Comparison of ENCODE assay signal across 15 mouse cellular contexts in genomic region chr10:19459053-19459452, GRCm38 (mm10).
A peak's percentile ranks its signal among the peaks of the same experiment; 100 is the strongest.
DNase-seq lines count a peak whose midpoint lies in the region; ATAC-seq and TF ChIP-seq lines count a peak whose summit lies in the region.
"Had no signal": no experiment of that assay in that cellular context is flagged by ENCODE, and none has a peak within 500 bp of the region (broad histone marks: within the 10 kb centered on the region; RNA-seq: fewer than 3 reads in every experiment).

No protein-coding gene starts in this region.

- no peak overlapping the region for H3K9ac ChIP-seq in kidney, postnatal 0 days (ENCODE audit: low read depth, low read length)
- H3K9ac ChIP-seq in hindbrain, embryonic 11.5 days (ENCODE audit: low read depth, low read length) = no peak overlapping the region
- H3K9ac ChIP-seq in midbrain, embryonic 11.5 days (ENCODE audit: low read length) = no peak overlapping the region
- no peak overlapping the region for H3K9ac ChIP-seq in neural tube, embryonic 14.5 days (replicated peaks; ENCODE audit: low read depth, low read length)
- H3K9ac ChIP-seq: heart, embryonic 15.5 days had no signal

- no peaks in the 10 kb centered on the region for H3K4me1 ChIP-seq in kidney, postnatal 0 days (replicated peaks; ENCODE audit: insufficient read depth, low read length)
- H3K4me1 ChIP-seq in hindbrain, embryonic 11.5 days (replicated peaks; ENCODE audit: control insufficient read depth, insufficient read depth, low read length) = peaks cover 2% of the 10 kb centered on the region; the same call in 1 of the 2 replicates
- no peaks in the 10 kb centered on the region for H3K4me1 ChIP-seq in midbrain, embryonic 11.5 days (ENCODE audit: control insufficient read depth, insufficient read depth, low read length)
- H3K4me1 ChIP-seq in neural tube, embryonic 14.5 days (ENCODE audit: control insufficient read depth, insufficient read depth, low read length) = no peaks in the 10 kb centered on the region
- H3K4me1 ChIP-seq: heart, embryonic 15.5 days had no signal

- no peak for DNase-seq in kidney, postnatal 0 days (ENCODE audit: low spot score)
- no peak for DNase-seq in kidney, postnatal 10 days
- no peak for DNase-seq in hindbrain, embryonic 11.5 days (ENCODE audit: low spot score)
- peak; percentile 84 for DNase-seq in midbrain, embryonic 11.5 days (ENCODE audit: low spot score, missing footprints)
- no peak for DNase-seq in gastrocnemius, adult 8-10 months (ENCODE audit: low spot score in 2 of 2)
- DNase-seq in gastrocnemius, postnatal 10 days = no peak
- DNase-seq: cerebellum, adult 11-12 months; gastrocnemius, postnatal 36 days; kidney, postnatal 36 days; lung, adult 2 months; lung, postnatal 4 days; thymus, postnatal 14 days had no signal

- H3K4me3 ChIP-seq in kidney, postnatal 0 days (replicated peaks; ENCODE audit: low read depth, low read length) = no peak overlapping the region
- no peak overlapping the region for H3K4me3 ChIP-seq in hindbrain, embryonic 11.5 days (ENCODE audit: low read depth, low read length)
- H3K4me3 ChIP-seq in midbrain, embryonic 11.5 days (ENCODE audit: low read depth, low read length) = no peak overlapping the region
- no peak overlapping the region for H3K4me3 ChIP-seq in neural tube, embryonic 14.5 days (ENCODE audit: low read depth, low read length)
- H3K4me3 ChIP-seq: heart, embryonic 15.5 days had no signal

- H3K27ac ChIP-seq in kidney, postnatal 0 days = no peak overlapping the region
- no peak overlapping the region for H3K27ac ChIP-seq in hindbrain, embryonic 11.5 days (ENCODE audit: low read depth, low read length)
- H3K27ac ChIP-seq in midbrain, embryonic 11.5 days (ENCODE audit: low read depth, low read length) = no peak overlapping the region
- H3K27ac ChIP-seq in neural tube, embryonic 14.5 days (ENCODE audit: low read depth, low read length) = no peak overlapping the region
- H3K27ac ChIP-seq: heart, embryonic 15.5 days had no signal

- no peaks in the 10 kb centered on the region for H3K36me3 ChIP-seq in kidney, postnatal 0 days (ENCODE audit: insufficient read depth, low read length)
- H3K36me3 ChIP-seq in hindbrain, embryonic 11.5 days (ENCODE audit: control insufficient read depth, insufficient read depth, low read length) = no peaks in the 10 kb centered on the region
- H3K36me3 ChIP-seq in midbrain, embryonic 11.5 days (ENCODE audit: control insufficient read depth, insufficient read depth, low read length) = no peaks in the 10 kb centered on the region
- no peaks in the 10 kb centered on the region for H3K36me3 ChIP-seq in neural tube, embryonic 14.5 days (ENCODE audit: control insufficient read depth, insufficient read depth, low read length)
- H3K36me3 ChIP-seq: G1E; heart, embryonic 15.5 days had no signal

- H3K9me3 ChIP-seq in kidney, postnatal 0 days (replicated peaks; ENCODE audit: low read length) = no peaks in the 10 kb centered on the region
- H3K9me3 ChIP-seq in hindbrain, embryonic 11.5 days (ENCODE audit: control insufficient read depth, low read length) = no peaks in the 10 kb centered on the region
- no peaks in the 10 kb centered on the region for H3K9me3 ChIP-seq in midbrain, embryonic 11.5 days (ENCODE audit: control insufficient read depth, low read length)
- no peaks in the 10 kb centered on the region for H3K9me3 ChIP-seq in neural tube, embryonic 14.5 days (ENCODE audit: control insufficient read depth, low read length)
- H3K9me3 ChIP-seq: G1E; heart, embryonic 15.5 days had no signal

- TF ChIP-seq CTCF in kidney, postnatal 0 days (IDR thresholded peaks at IDR 0.05; ENCODE audit: low read depth) = no peak

- H3K4me2 ChIP-seq in kidney, postnatal 0 days (ENCODE audit: low read length) = peak overlapping the region; percentile 37; the same call in 1 of the 2 replicates
- H3K4me2 ChIP-seq in hindbrain, embryonic 11.5 days (replicated peaks; ENCODE audit: low read depth, low read length) = no peak overlapping the region
- H3K4me2 ChIP-seq in midbrain, embryonic 11.5 days = peak overlapping the region; percentile 14
- H3K4me2 ChIP-seq in neural tube, embryonic 14.5 days (ENCODE audit: low read depth, low read length) = no peak overlapping the region; the same call in 1 of the 2 replicates
- H3K4me2 ChIP-seq: heart, embryonic 15.5 days had no signal

- ATAC-seq in kidney, postnatal 0 days (replicated peaks; ENCODE audit: low FRiP score, low read depth) = no peak
- peak; percentile 65; the same call in 1 of the 2 replicates for ATAC-seq in hindbrain, embryonic 11.5 days (ENCODE audit: low FRiP score)
- peak; percentile 67 for ATAC-seq in midbrain, embryonic 11.5 days (ENCODE audit: low FRiP score)
- ATAC-seq in neural tube, embryonic 14.5 days (ENCODE audit: low read depth) = peak; percentile 85

- H3K27me3 ChIP-seq in kidney, postnatal 0 days (ENCODE audit: insufficient read depth, low read length) = no peaks in the 10 kb centered on the region
- peaks cover 32% of the 10 kb centered on the region for H3K27me3 ChIP-seq in hindbrain, embryonic 11.5 days (ENCODE audit: control insufficient read depth, insufficient read depth, low read length)
- peaks cover 8% of the 10 kb centered on the region for H3K27me3 ChIP-seq in midbrain, embryonic 11.5 days (ENCODE audit: control insufficient read depth, insufficient read depth, low read length)
- H3K27me3 ChIP-seq in neural tube, embryonic 14.5 days (ENCODE audit: control insufficient read depth, insufficient read depth, low read length) = peaks cover 3% of the 10 kb centered on the region
- H3K27me3 ChIP-seq: heart, embryonic 15.5 days had no signal

- 42% methylated on average over 11 of the region's 11 CpGs for WGBS in kidney, postnatal 0 days
- WGBS in hindbrain, embryonic 11.5 days = 35% methylated on average over 11 of the region's 11 CpGs
- 26% methylated on average over 11 of the region's 11 CpGs for WGBS in midbrain, embryonic 11.5 days
- 21% methylated on average over 11 of the region's 11 CpGs for WGBS in neural tube, embryonic 14.5 days

Comparison
In these comparisons a context has a peak if more than half of its experiments do, and no peak if none do; other contexts are left out.
1. H3K4me2 ChIP-seq: peak in kidney, postnatal 0 days (single experiment) and midbrain, embryonic 11.5 days (single experiment); none in hindbrain, embryonic 11.5 days (single experiment) and neural tube, embryonic 14.5 days (single experiment).